Mouse (Mus musculus) liver, postnatal 0 days (tissue): ENCODE measurements at regions not wholly inside any gene's neighbourhood (a gene's known extent, or its start where the extent isn't known, plus 50 kb on each side); places are given as distances from the start of the nearest gene placed in this dataset.

Experiments used
- ATAC-seq: fragments of 200-750 bp; cut with Nextera tagmentation; 2 replicates; pipeline ENCODE4 v1.8.0; 2017; ENCODE audit warnings: mild to moderate bottlenecking, moderate library complexity
- DNase-seq: peaks from one replicate; pipeline ENCODE4 v3.0.0-alpha.2; 2016
- H3K27ac ChIP-seq: fragments of 300-500 bp; sonication (generic); 2 replicates; pipeline ENCODE4 v1.5.1; 2014; ENCODE audit warnings: antibody characterized with exemption, moderate library complexity, mild to moderate bottlenecking, low read depth
- H3K27me3 ChIP-seq: fragments of 300-500 bp; sonication (generic); 2 replicates; pipeline ENCODE4 v1.6.1; 2014; ENCODE audit warnings: low read length, control low read depth, mixed read lengths; ENCODE audit not compliant: insufficient read depth
- H3K36me3 ChIP-seq: fragments of 300-500 bp; sonication (generic); replicated peaks from 2 replicates; pipeline ENCODE4 v1.6.1; 2014; ENCODE audit warnings: mild to moderate bottlenecking, control low read depth, low read length, moderate library complexity, mixed read lengths; ENCODE audit not compliant: insufficient read depth
- H3K4me1 ChIP-seq: fragments of 300-500 bp; sonication (generic); 2 replicates; pipeline ENCODE4 v1.6.1; 2014; ENCODE audit warnings: antibody characterized with exemption, mild to moderate bottlenecking, control low read depth; ENCODE audit not compliant: insufficient read depth
- H3K4me2 ChIP-seq: fragments of 300-500 bp; sonication (generic); 2 replicates; pipeline ENCODE4 v1.6.1; 2014; ENCODE audit warnings: low read depth, mild to moderate bottlenecking, low read length, moderate library complexity, mixed read lengths
- H3K4me3 ChIP-seq: fragments of 300-500 bp; sonication (generic); 2 replicates; pipeline ENCODE4 v1.5.1; 2014; ENCODE audit warnings: low read depth, low read length
- H3K9ac ChIP-seq: fragments of 300-500 bp; sonication (generic); replicated peaks from 2 replicates; pipeline ENCODE4 v1.6.1; 2014; ENCODE audit warnings: mild to moderate bottlenecking, moderate library complexity
- H3K9me3 ChIP-seq: fragments of 300-500 bp; sonication (generic); 2 replicates; pipeline ENCODE4 v1.6.1; 2016; ENCODE audit warnings: mild to moderate bottlenecking, control low read depth, low read length, mixed read lengths
- CTCF ChIP-seq: sonication (generic); IDR thresholded peaks from 2 replicates; pipeline ENCODE4 v1.5.1; 2016; ENCODE audit warnings: antibody characterized with exemption, low read depth
- EP300 ChIP-seq: IDR thresholded peaks from 2 replicates; pipeline ENCODE4 v1.6.1; 2016; ENCODE audit warnings: antibody characterized with exemption, low read depth, mild to moderate bottlenecking
- WGBS: fragments of 180-500 bp; shearing (Covaris S2); extraction: QIAGEN DNeasy Blood & Tissue Kit; methylation state at CpG from one replicate; pipeline ENCODE4 v1.1.7; 2014; ENCODE audit not compliant: insufficient replicate concordance; 5-methylcytosine and 5-hydroxymethylcytosine counted together

- Histone ChIP-seq H3K4me2 (no peak overlapping the region), H3K4me3 (no peak overlapping the region), H3K27ac (no peak overlapping the region), H3K36me3 (no peaks in the 10 kb centered on the region), H3K9me3 (no peaks in the 10 kb centered on the region), H3K4me1 (no peaks in the 10 kb centered on the region), H3K27me3 (no peaks in the 10 kb centered on the region), H3K9ac (no peak overlapping the region)
- ATAC-seq (no peak), DNase-seq (no peak)
- 63% methylated on average over 4 of the region's 4 CpGs for WGBS
- TF ChIP-seq EP300 (no peak), CTCF (no peak)
Observed at GRCm38 (mm10) chr15:97177806-97178205, 69.1 kb upstream of the Pced1b start.

GRCm38 (mm10) chr15:97174989-97175388 lies 71.9 kb upstream of the Pced1b start:
- 37% methylated on average over 5 of the region's 5 CpGs for WGBS
- Histone ChIP-seq H3K9ac (no peak overlapping the region), H3K36me3 (no peaks in the 10 kb centered on the region), H3K4me3 (no peak overlapping the region), H3K9me3 (no peaks in the 10 kb centered on the region), H3K4me1 (peaks cover 2% of the 10 kb centered on the region; the same call in 1 of the 2 replicates), H3K27me3 (no peaks in the 10 kb centered on the region), H3K27ac (peak overlapping the region; percentile 55), H3K4me2 (no peak overlapping the region)
- ATAC-seq (peak; percentile 38; the same call in 1 of the 2 replicates), DNase-seq (no peak)
- TF ChIP-seq CTCF, result no peak

- no peak overlapping the region for H3K4me2 ChIP-seq
- no peak for TF ChIP-seq EP300
- TF ChIP-seq CTCF, result no peak
- no peaks in the 10 kb centered on the region for H3K9me3 ChIP-seq
- no peaks in the 10 kb centered on the region for H3K27me3 ChIP-seq
- H3K4me1 ChIP-seq, result peaks cover 2% of the 10 kb centered on the region; the same call in 1 of the 2 replicates
- H3K36me3 ChIP-seq, result no peaks in the 10 kb centered on the region
- H3K9ac ChIP-seq, result no peak overlapping the region
- 72% methylated on average over 17 of the region's 17 CpGs for WGBS
- no peak for DNase-seq
- no peak overlapping the region for H3K27ac ChIP-seq
- no peak for ATAC-seq
- no peak overlapping the region for H3K4me3 ChIP-seq
Observed at GRCm38 (mm10) chr15:97173233-97173632, 73.7 kb upstream of the Pced1b start.

GRCm38 (mm10) chr15:97170074-97170473 lies 76.8 kb upstream of the Pced1b start:
- H3K9ac ChIP-seq, result no peak overlapping the region
- no peaks in the 10 kb centered on the region for H3K27me3 ChIP-seq
- no peak for TF ChIP-seq EP300
- no peak for TF ChIP-seq CTCF
- no peak overlapping the region for H3K4me2 ChIP-seq
- H3K4me1 ChIP-seq, result peaks cover 2% of the 10 kb centered on the region; the same call in 1 of the 2 replicates
- H3K27ac ChIP-seq, result no peak overlapping the region
- 61% methylated on average over 6 of the region's 6 CpGs for WGBS
- no peaks in the 10 kb centered on the region for H3K36me3 ChIP-seq
- no peaks in the 10 kb centered on the region for H3K9me3 ChIP-seq
- DNase-seq (no peak), ATAC-seq (no peak)
- H3K4me3 ChIP-seq, result no peak overlapping the region

GRCm38 (mm10) chr15:97169381-97169780 lies 77.5 kb upstream of the Pced1b start:
- WGBS, result 78% methylated on average over 10 of the region's 10 CpGs
- Histone ChIP-seq H3K4me1 (peaks cover 2% of the 10 kb centered on the region; the same call in 1 of the 2 replicates), H3K36me3 (no peaks in the 10 kb centered on the region), H3K9me3 (no peaks in the 10 kb centered on the region), H3K4me2 (no peak overlapping the region), H3K27ac (no peak overlapping the region), H3K4me3 (no peak overlapping the region), H3K9ac (no peak overlapping the region), H3K27me3 (no peaks in the 10 kb centered on the region)
- ATAC-seq (no peak), DNase-seq (no peak)
- no peak for TF ChIP-seq CTCF
- TF ChIP-seq EP300, result no peak

- TF ChIP-seq CTCF (no peak), EP300 (no peak)
- Histone ChIP-seq H3K9me3 (no peaks in the 10 kb centered on the region), H3K36me3 (no peaks in the 10 kb centered on the region), H3K9ac (no peak overlapping the region), H3K27ac (no peak overlapping the region), H3K4me2 (no peak overlapping the region), H3K4me3 (no peak overlapping the region), H3K4me1 (0 out of 2 replicates have a peak, but pooled peaks cover 2% of the 10 kb centered on the region), H3K27me3 (no peaks in the 10 kb centered on the region)
- DNase-seq (no peak), ATAC-seq (no peak)
- 87% methylated on average over 7 of the region's 7 CpGs for WGBS
Observed at GRCm38 (mm10) chr15:97167116-97167515, 79.8 kb upstream of the Pced1b start.

GRCm38 (mm10) chr15:97164616-97165015 lies 82.3 kb upstream of the Pced1b start:
- 0 out of 2 replicates have a peak overlapping the region, but pooled peaks have one; percentile 1 for H3K4me2 ChIP-seq
- ATAC-seq (peak; percentile 37), DNase-seq (no peak)
- no peaks in the 10 kb centered on the region for H3K4me1 ChIP-seq
- H3K4me3 ChIP-seq, result no peak overlapping the region
- WGBS, result 64% methylated on average over 15 of the region's 15 CpGs
- H3K27ac ChIP-seq, result peak overlapping the region; percentile 60
- H3K9ac ChIP-seq, result no peak overlapping the region
- TF ChIP-seq CTCF (no peak), EP300 (no peak)
- H3K9me3 ChIP-seq, result no peaks in the 10 kb centered on the region
- H3K27me3 ChIP-seq, result no peaks in the 10 kb centered on the region
- H3K36me3 ChIP-seq, result no peaks in the 10 kb centered on the region
